Mouse (Mus musculus) kidney, embryonic 14.5 days (tissue): ENCODE data around the gene Gtf3c3. TPM values are rescaled to one million over a fixed set of nuclear protein-coding genes. Genes with fewer than 3 reads are reported as not detected.

Source experiments
- ATAC-seq: fragments of 200-750 bp; cut with Nextera tagmentation; 2 replicates; pipeline ENCODE4 v1.8.0; 2017; ENCODE audit warnings: moderate number of reproducible peaks, mild to moderate bottlenecking, moderate TSS enrichment, moderate library complexity; ENCODE audit not compliant: low FRiP score, low TSS enrichment
- H3K27ac ChIP-seq: fragments of 300-500 bp; sonication (generic); 2 replicates; pipeline ENCODE4 v1.5.1; 2014; ENCODE audit warnings: low read depth, mild to moderate bottlenecking, low read length, moderate library complexity, mixed read lengths
- H3K27me3 ChIP-seq: fragments of 300-500 bp; sonication (generic); 2 replicates; pipeline ENCODE4 v1.6.1; 2014; ENCODE audit warnings: mild to moderate bottlenecking, low read length; ENCODE audit not compliant: control insufficient read depth, insufficient read depth
- H3K36me3 ChIP-seq: fragments of 300-500 bp; sonication (generic); 2 replicates; pipeline ENCODE4 v1.6.1; 2014; ENCODE audit warnings: low read length, mixed read lengths; ENCODE audit not compliant: control insufficient read depth, insufficient read depth
- H3K4me1 ChIP-seq: fragments of 300-500 bp; sonication (generic); 2 replicates; pipeline ENCODE4 v1.6.1; 2014; ENCODE audit warnings: low read length, mixed read lengths; ENCODE audit not compliant: control insufficient read depth, insufficient read depth
- H3K4me2 ChIP-seq: fragments of 300-500 bp; sonication (generic); replicated peaks from 2 replicates; pipeline ENCODE4 v1.6.1; 2014; ENCODE audit warnings: low read depth, mild to moderate bottlenecking, low read length
- H3K4me3 ChIP-seq: fragments of 300-500 bp; sonication (generic); 2 replicates; pipeline ENCODE4 v1.5.1; 2014; ENCODE audit warnings: mild to moderate bottlenecking, low read length
- H3K9ac ChIP-seq: fragments of 300-500 bp; sonication (generic); 2 replicates; pipeline ENCODE4 v1.6.1; 2014; ENCODE audit warnings: low read depth, mild to moderate bottlenecking, low read length, moderate library complexity
- H3K9me3 ChIP-seq: fragments of 300-500 bp; sonication (generic); 2 replicates; pipeline ENCODE4 v1.6.1; 2016; ENCODE audit warnings: low read length; ENCODE audit not compliant: control insufficient read depth
- WGBS: fragments of 180-500 bp; shearing (Covaris S2); extraction: QIAGEN DNeasy Blood & Tissue Kit; methylation state at CpG from one replicate; pipeline ENCODE4 v1.1.7; 2014; 5-methylcytosine and 5-hydroxymethylcytosine counted together
- polyA plus RNA-seq: library from polyadenylated mRNA; unstranded; fragments of >200 nt; fragmentation: Nextera tagmentation; extraction: Ambion mirVana; gene quantifications from 2 replicates; pipeline ENCODE4 v1.2.1, GENCODE M21; 2014

The Gtf3c3 gene
- polyA plus RNA-seq = 20.5 and 32.5 TPM in 2 replicates

- peak within 1 kb of the TSS; percentile 82 for H3K4me3 ChIP-seq
- ATAC-seq = peak; percentile 99
- H3K4me2 ChIP-seq = peak within 1 kb of the TSS; percentile 77
- H3K4me1 ChIP-seq = no peaks in the 10 kb centered on the region
- 3% methylated on average over 39 of the region's 39 CpGs for whole genome bisulfite sequencing
- no peaks in the 10 kb centered on the region for H3K27me3 ChIP-seq
- no peak within 1 kb of the TSS for H3K27ac ChIP-seq
- no peaks in the 10 kb centered on the region for H3K9me3 ChIP-seq
- peaks cover 4% of the 10 kb centered on the region; the same call in 1 of the 2 replicates for H3K36me3 ChIP-seq
- peak within 1 kb of the TSS; percentile 89 for H3K9ac ChIP-seq
These were observed at the start of gene Gtf3c3 for GRCm38 (mm10) chr1:54438340-54439079. Gene Gtf3c3, minus strand, starts transcription at chr1:54438971.

- Histone ChIP-seq H3K4me3 (no peak overlapping the region), H3K9ac (no peak overlapping the region), H3K4me1 (no peaks in the 10 kb centered on the region), H3K9me3 (no peaks in the 10 kb centered on the region), H3K27me3 (no peaks in the 10 kb centered on the region), H3K36me3 (no peaks in the 10 kb centered on the region; the same call in 1 of the 2 replicates), H3K4me2 (no peak overlapping the region), H3K27ac (no peak overlapping the region)
- WGBS = 88% methylated on average over 3 of the region's 3 CpGs
- ATAC-seq = no peak
These were observed 46.1 kb upstream of the Gtf3c3 start for GRCm38 (mm10) chr1:54484744-54485420.

- Histone ChIP-seq H3K27me3 (no peaks in the 10 kb centered on the region), H3K4me2 (no peak overlapping the region), H3K9me3 (no peaks in the 10 kb centered on the region), H3K36me3 (no peaks in the 10 kb centered on the region; the same call in 1 of the 2 replicates), H3K4me1 (no peaks in the 10 kb centered on the region), H3K27ac (no peak overlapping the region), H3K9ac (no peak overlapping the region), H3K4me3 (no peak overlapping the region)
- WGBS = 93% methylated on average over 12 of the region's 12 CpGs
- ATAC-seq = no peak
These were observed 41.7 kb upstream of the Gtf3c3 start for GRCm38 (mm10) chr1:54480491-54480890.

- H3K27ac ChIP-seq = no peak overlapping the region
- no peaks in the 10 kb centered on the region for H3K27me3 ChIP-seq
- ATAC-seq = no peak
- H3K9me3 ChIP-seq = no peaks in the 10 kb centered on the region
- H3K9ac ChIP-seq = no peak overlapping the region
- no peaks in the 10 kb centered on the region for H3K4me1 ChIP-seq
- H3K4me3 ChIP-seq = no peak overlapping the region
- no peak overlapping the region for H3K4me2 ChIP-seq
- H3K36me3 ChIP-seq = no peaks in the 10 kb centered on the region
These were observed 29.9 kb upstream of the Gtf3c3 start for GRCm38 (mm10) chr1:54468662-54469061.

- Histone ChIP-seq H3K27me3 (no peaks in the 10 kb centered on the region), H3K27ac (no peak overlapping the region), H3K4me1 (no peaks in the 10 kb centered on the region), H3K4me3 (no peak overlapping the region), H3K9me3 (no peaks in the 10 kb centered on the region), H3K9ac (no peak overlapping the region), H3K36me3 (no peaks in the 10 kb centered on the region), H3K4me2 (no peak overlapping the region)
- ATAC-seq = no peak
- WGBS = 91% methylated on average over 1 of the region's 1 CpGs
These were observed 28.6 kb upstream of the Gtf3c3 start for GRCm38 (mm10) chr1:54467366-54467765.

GRCm38 (mm10) chr1:54452116-54452515, 13.3 kb upstream of the Gtf3c3 start:
- Histone ChIP-seq H3K36me3 (no peaks in the 10 kb centered on the region), H3K4me2 (no peak overlapping the region), H3K9me3 (no peaks in the 10 kb centered on the region), H3K4me1 (no peaks in the 10 kb centered on the region), H3K27me3 (no peaks in the 10 kb centered on the region), H3K27ac (no peak overlapping the region), H3K9ac (no peak overlapping the region), H3K4me3 (no peak overlapping the region)
- 92% methylated on average over 2 of the region's 2 CpGs for WGBS
- no peak for ATAC-seq

- 73% methylated on average over 4 of the region's 4 CpGs for WGBS
- H3K36me3 ChIP-seq = no peaks in the 10 kb centered on the region
- no peak for ATAC-seq
- H3K4me1 ChIP-seq = no peaks in the 10 kb centered on the region
- no peaks in the 10 kb centered on the region for H3K9me3 ChIP-seq
- H3K4me3 ChIP-seq = no peak overlapping the region
- H3K27me3 ChIP-seq = no peaks in the 10 kb centered on the region
- no peak overlapping the region for H3K4me2 ChIP-seq
- H3K9ac ChIP-seq = no peak overlapping the region
- H3K27ac ChIP-seq = no peak overlapping the region
These were observed 10.1 kb upstream of the Gtf3c3 start for GRCm38 (mm10) chr1:54448833-54449232.

GRCm38 (mm10) chr1:54443641-54444040, 4.9 kb upstream of the Gtf3c3 start:
- Histone ChIP-seq H3K4me2 (no peak overlapping the region), H3K9me3 (no peaks in the 10 kb centered on the region), H3K4me1 (no peaks in the 10 kb centered on the region), H3K27me3 (no peaks in the 10 kb centered on the region), H3K4me3 (no peak overlapping the region), H3K27ac (no peak overlapping the region), H3K36me3 (no peaks in the 10 kb centered on the region), H3K9ac (no peak overlapping the region)
- no peak for ATAC-seq
- 53% methylated on average over 7 of the region's 7 CpGs for WGBS

- Histone ChIP-seq H3K36me3 (no peaks in the 10 kb centered on the region; the same call in 1 of the 2 replicates), H3K27ac (no peak overlapping the region), H3K4me2 (peak overlapping the region; percentile 77; the same call in 1 of the 2 replicates), H3K9ac (peak overlapping the region; percentile 89), H3K9me3 (no peaks in the 10 kb centered on the region), H3K4me1 (no peaks in the 10 kb centered on the region), H3K4me3 (peak overlapping the region; percentile 82), H3K27me3 (no peaks in the 10 kb centered on the region)
- WGBS = 52% methylated on average over 3 of the region's 3 CpGs
- no peak for ATAC-seq
These were observed 307 bp upstream of the Gtf3c3 start for GRCm38 (mm10) chr1:54439080-54439476.
